Mouse (Mus musculus) embryonic stem cell, embryonic (primary cell): Measurements from ENCODE around the gene Six2.

Experiments
- CTCF ChIA-PET, 4 experiments: fragments of 300-600 bp in 2 of 4; fragments of 350-600 bp in 2 of 4; sonication (Branson Sonifier 250); formaldehyde crosslinking; loops; one replicate each; lab custom pipeline; 2022; ENCODE audit warnings: inconsistent platforms in 2 of 4; lab: Charles Lee
- POLR2A ChIA-PET, 4 experiments: fragments of 300-600 bp in 2 of 4; fragments of 350-600 bp in 2 of 4; sonication (Branson Sonifier 250); formaldehyde crosslinking; loops; one replicate each; lab custom pipeline; 2022; ENCODE audit warnings: antibody characterized with exemption in 4 of 4, inconsistent platforms in 1 of 4; lab: Charles Lee

Six2 gene

DNA sequence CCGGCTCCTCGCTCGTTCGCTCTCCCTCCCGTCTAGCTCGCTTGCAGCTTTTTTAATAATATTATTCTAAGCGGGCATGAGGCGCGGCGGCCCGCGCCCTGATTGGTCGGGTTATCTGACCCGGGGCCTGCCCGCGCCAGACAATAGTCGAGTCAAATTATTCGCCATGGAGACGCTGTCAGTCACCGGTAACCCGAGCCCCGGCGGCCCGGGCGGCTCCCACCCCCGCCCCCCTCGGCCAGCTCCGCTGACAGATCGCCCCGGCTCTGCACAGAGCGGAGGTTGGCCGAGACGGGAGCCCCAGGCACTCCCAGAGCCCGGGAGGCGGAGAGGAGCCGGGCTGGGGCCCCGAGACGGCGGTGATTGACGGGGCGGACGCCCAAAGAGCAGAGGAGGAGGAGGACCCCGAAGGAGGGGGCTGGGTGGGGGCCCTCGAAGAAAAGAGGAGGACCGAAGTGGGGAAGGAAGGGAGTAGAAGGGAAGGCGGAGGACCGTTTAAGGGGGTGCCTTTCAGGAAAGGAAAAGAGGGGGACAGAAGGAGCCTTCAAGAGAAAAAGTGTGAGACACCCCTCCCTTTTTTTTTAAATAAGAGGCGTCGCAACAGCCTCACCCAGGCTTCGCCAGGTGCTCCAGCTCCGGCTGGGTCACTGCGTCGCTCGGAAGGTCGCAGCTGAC is at the start of gene Six2:
TSS of gene Six2 (minus strand) at position 39 of the 675 bp plus-strand sequence.
- CTCF ChIA-PET, result interaction anchor here in 3 of 4 experiments (0.5 to 3.0 kb wide), 8 partner anchors 9 to 375 kb away, joined by 3 to 11 read pairs (median 4); no protein-coding TSS in a partner anchor
- POLR2A ChIA-PET, result interaction anchor here (0.5 to 1.8 kb wide), 10 partner anchors 14 to 678 kb away, joined by 3 to 11 read pairs (median 4); no protein-coding TSS in a partner anchor

DNA sequence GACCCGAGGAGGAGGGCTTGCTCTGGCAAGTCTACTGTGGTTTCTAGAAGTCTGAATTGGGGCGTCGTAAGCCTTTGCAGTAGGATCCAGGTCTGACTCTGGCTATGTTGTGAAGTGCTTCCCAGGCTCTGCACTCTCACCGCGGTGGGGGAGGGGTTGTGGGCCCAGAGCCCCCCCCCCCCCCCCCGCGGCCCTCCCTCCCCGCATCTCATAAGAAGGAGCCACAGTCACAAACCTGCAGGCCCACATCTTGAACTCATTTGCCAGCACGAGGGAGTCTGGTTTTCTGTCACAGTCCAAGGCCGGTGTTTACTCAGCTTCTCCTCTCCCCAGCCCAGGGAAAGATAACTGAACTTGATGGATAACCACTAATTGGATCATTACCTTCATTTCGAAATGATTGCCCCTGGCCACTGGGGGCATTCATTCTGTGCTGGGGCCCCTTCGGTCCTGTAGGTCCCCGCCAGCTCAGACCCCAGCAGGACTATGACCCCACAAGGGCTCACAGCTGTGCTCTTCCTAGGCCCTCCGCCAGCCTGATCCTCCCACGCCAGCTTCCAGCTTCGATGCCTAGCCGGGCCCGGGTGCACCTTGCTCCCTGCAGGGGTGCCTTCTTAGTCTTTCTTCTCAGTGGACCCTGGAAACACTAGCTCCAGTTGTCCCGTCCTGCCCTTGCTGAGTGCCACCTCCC is 49.2 kb upstream of the Six2 start:
- ChIA-PET CTCF (no interaction called here), POLR2A (no interaction called here)

DNA sequence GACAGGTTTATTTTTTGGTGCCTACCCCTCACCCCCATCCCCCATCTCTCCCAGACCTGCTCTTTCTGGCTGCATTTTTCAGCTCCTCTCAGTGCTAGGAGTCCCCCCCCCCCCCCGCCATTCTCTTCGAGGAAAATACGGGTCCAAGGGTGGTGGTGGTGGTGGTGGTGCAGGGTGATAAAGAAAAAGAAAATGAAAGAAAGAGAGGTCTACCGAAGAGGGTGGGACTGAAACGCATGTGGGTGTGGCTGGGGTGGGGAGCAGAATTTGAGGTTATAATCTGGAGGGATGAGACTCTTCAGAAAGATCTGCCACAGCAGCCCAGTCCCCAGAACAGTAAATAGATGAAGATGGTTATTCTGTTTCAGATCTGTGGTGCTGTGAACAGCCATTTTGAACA is 43.3 kb upstream of the Six2 start:
- ChIA-PET CTCF (no interaction called here), POLR2A (interaction anchor here in 2 of 4 experiments (0.6 to 0.7 kb wide), 3 partner anchors 25 to 1063 kb away, joined by 3 read pairs; no protein-coding TSS in a partner anchor)

DNA sequence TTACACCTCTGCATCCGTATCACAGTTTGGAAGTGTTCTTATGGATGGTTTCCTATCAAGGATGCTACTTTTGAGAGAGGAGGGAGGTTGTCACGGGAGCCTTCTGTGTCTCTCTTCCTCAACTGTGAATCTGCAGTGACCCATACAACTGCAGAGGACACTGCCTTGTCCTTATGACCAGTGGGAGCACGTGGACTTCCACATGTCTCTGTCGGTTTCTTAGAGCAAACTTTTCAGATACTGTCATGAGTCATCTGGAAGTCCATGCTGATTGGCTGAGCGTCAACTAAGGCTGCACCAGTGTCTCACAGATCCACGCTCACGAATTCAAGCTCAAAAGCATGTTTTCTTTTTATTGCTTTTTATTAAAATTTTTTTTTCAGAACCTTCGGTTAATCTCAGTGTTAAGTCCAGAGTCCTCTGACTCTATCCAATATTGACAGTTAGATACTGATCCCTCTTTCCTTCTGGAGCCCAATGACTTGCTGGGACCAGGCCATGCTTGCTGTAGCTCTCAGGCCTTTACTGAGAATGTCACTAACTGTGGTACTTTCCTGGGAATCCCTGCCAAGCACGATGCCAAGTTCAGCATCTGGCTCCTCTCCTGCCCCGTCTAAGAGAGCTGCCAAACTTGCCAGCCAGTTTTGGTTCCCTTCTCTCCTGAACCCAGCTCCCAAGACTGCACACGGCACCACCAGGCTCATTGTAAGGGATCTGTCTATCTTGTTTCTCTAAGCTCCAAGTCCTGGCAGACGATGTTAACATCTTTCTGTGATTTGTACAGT is 42.3 kb upstream of the Six2 start:
- ChIA-PET CTCF (no interaction called here), POLR2A (interaction anchor here in 2 of 4 experiments (0.6 to 0.7 kb wide), 3 partner anchors 26 to 1062 kb away, joined by 3 read pairs; no protein-coding TSS in a partner anchor)

DNA sequence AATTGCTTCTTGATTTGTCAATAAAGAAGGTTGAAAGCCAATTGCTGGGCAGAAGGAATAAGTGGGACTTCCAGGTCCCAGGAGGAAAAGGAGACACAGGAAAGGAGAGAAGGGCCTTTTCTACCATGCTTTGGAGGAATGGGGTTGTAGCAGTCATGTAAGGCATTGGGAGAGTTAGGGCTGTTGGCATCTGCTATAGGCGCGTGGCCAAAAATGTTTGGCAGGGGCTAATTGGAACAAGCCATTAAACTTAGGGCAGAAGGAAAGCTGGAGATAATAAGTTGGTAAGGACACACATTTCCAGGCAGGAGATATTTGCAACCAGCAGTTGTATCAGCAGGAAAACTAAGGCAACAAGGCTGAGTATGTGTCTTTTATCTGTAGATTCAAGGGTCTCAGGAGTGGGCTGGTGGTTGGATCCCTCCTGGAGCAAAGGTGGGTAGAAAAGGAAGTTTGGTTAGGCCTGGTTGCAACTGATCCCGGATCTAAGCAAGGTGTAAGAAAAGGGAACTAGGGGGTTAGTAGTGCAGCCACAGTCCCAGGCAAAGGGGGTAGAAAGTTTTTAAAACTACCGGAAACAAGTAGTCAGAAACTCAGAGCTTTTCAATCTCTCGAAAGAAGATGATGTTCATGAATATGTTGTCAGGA is 40.1 kb upstream of the Six2 start:
- ChIA-PET CTCF (no interaction called here), POLR2A (no interaction called here)

DNA sequence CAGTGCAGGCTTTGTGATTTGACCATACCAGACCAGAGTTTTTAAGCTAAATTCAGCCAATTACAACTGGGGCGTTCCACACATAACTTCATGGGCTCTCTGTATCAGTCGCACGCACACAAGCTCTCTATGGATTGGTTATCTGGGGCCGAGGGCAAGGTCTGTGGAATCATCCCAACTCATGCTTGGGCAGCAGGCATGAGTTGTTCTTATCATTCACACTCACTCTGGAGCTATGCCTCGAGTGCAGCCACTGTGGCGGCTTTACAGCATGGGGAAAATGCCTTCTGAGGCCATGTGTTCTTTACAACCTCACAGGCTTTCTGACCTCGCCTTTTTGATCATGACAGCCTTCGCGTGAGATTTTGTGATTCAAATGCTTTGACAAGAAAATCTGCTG is 37.9 kb upstream of the Six2 start:
- CTCF ChIA-PET, result no interaction called here
- POLR2A ChIA-PET, result interaction anchor here in 1 of 4 experiments (1.4 kb wide), 1 partner anchor 10 kb away, joined by 3 read pairs; no protein-coding TSS in a partner anchor

DNA sequence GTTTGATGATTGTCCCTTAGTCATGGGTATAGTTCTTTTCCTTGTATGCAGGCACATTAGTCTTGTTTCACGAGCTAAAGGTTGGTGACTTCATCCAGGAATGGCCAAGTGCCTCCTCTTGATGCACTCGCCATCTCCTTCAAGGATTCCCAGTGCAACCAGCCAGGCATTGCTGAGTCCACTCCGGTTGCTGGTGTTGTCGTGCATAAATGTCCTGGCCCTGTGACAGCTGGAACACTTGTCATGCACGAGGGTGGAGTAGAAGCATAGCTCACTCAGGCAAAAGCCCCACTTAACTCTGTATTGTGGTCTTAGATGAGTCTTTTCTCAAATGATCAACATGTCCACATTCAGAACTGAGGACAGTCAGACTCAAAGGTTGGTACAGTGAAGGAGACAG is 35.1 kb upstream of the Six2 start:
- POLR2A ChIA-PET, result no interaction called here

DNA sequence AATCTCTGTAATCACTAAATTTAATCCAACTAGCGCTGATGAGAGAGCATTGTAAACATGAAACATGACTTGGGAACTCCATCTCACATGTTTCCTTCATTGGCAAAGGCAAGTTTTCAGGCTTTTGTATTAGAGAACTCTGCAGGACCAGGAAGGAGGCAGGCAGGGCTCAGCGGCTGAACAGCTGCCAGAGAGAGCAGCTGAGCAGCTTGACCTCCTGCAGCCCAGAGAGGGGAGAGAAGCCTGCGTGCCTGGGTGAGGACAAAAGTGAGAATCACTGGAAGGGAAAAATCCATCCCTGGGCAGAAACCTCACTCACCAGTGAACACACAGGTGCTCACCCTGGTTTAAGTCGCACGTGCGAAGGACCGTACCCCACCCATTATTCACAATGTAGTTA is 29.2 kb upstream of the Six2 start:
- ChIA-PET CTCF (no interaction called here), POLR2A (no interaction called here)

More for the DNA sequence above, 35.1 kb upstream of the Six2 start:
- CTCF ChIA-PET, result interaction anchor here in 1 of 4 experiments (0.6 kb wide), 1 partner anchor 1614 kb away, joined by 3 read pairs; no protein-coding TSS in a partner anchor

DNA sequence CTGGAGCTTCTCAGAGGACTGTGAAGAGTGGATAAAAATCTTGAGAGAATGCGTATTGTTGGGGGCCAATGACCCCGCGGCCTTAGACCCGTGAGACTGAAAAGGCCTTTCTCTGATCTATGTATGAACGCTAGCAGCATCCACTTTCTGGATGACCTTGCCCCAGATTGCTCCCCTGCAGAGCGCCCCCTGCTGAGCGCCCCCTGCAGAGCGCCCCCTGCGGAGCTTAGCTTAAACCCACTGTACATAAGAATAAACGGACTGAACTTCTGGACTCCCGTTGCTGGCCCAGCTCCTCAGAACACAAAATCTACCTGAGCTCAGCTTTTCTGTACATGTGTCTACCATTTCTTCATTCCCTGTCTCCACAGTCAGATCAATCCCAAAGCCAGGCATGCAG is 27.7 kb upstream of the Six2 start:
- POLR2A ChIA-PET, result interaction anchor here in 2 of 4 experiments (0.9 to 1.4 kb wide), 3 partner anchors 10 to 395 kb away, joined by 3 read pairs; no protein-coding TSS in a partner anchor
- CTCF ChIA-PET, result interaction anchor here in 1 of 4 experiments (0.9 kb wide), 1 partner anchor 526 kb away, joined by 5 read pairs; no protein-coding TSS in a partner anchor

DNA sequence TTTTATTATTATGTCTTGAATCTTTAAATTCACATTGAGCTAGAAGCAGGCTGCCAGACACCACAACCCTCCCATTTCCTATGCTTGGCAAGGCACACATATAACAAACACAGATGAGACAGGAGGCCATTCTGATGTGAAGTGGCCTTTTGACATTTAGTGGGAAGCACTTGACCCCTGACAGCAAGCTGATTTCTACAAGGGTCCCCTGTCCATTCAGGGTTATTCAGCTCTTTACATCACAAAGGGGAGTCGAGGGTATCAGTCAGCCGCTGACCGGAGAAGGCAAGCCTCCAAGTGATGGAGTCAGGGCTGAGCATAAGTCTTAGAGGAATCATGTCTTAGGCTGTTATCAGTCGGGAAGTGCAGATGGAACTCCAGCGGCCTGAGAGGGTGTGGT is 26.3 kb upstream of the Six2 start:
- CTCF ChIA-PET, result no interaction called here
- POLR2A ChIA-PET, result no interaction called here

DNA sequence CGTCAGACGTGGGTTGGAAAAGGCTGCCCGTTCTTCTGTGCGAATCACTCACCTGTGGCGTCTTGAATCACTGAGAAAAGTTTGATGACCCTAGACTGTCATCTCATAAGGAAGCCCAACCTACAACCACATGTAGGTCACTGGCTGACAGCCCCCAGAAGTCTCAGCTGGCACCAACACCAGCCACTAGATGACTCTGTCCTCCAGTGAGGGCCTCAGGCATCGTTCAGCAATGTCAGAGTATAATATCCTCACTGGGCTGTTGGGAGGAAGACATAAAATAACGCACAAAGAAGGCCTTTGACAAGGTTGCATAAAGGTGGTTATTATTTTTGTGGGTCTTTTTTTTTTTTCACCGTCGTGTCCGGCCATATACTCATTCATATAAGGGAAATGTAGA is 24.8 kb upstream of the Six2 start:
- POLR2A ChIA-PET, result no interaction called here
- CTCF ChIA-PET, result interaction anchor here in 1 of 4 experiments (0.6 kb wide), 1 partner anchor 91 kb away, joined by 10 read pairs; no protein-coding TSS in a partner anchor

DNA sequence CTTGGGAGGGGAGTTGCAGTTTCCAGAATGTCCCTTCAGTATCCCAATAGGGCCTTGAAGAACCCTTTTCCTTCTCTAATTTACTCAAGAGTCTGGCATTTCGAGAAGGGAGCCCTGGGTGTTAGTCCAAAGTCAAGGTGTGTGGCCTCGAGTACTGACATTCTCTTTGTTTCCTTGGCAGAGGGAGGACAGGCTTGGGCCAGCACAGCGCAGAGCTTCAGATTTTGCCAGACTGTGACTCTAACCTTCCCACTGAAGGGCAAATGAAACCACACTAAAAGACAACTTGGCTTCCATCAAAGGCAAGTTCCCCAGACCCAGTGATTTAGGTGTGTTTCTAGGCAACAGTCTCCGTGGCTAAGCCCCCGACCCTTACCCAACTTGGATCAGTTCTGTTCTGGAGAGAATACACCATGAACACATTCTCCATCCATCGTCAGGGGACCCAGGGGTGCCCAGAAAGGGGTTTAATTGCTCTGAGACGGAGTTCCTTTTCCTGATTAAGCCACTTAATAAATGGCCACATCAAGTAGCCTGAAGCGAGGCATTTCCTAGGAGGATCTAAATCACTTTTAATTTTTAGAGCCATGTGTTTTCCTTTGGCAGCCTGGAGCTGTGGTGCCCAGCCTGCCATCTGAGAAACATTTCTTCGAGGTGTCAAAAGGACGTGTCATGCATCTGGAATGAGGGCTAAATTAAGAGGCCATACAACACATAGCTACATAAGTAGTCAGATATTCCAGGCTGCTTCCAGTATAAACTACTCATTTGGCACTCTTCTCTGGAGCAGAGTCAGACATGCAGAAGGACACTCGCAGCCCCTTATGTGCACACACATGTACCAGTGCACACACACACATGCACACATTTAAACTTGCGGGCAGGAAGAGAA is 16.5 kb upstream of the Six2 start:
- POLR2A ChIA-PET, result interaction anchor here in 1 of 4 experiments (0.5 kb wide), 1 partner anchor 784 kb away, joined by 3 read pairs; no protein-coding TSS in a partner anchor
- CTCF ChIA-PET, result no interaction called here

DNA sequence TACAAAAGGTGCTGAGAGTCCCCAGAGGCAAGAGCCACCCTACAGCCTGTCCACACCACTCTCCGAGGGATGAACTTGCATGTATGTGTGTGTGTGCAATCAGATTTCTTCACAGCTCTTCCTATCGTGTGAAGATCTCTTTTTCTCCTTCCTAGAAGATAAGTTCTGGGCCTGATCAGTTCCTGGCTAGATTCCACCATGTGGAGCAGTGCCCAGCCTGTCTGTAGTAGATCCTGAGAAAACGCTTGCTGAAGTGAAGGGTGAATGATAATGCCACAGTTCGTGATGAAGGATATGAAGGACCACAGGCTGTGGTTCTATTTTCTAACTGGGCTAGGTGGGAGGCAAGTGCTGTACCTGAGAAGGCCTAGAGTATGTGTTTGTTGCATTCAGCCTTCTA is 12.0 kb upstream of the Six2 start:
- CTCF ChIA-PET, result no interaction called here
- POLR2A ChIA-PET, result interaction anchor here in 1 of 4 experiments (0.6 kb wide), 1 partner anchor 22 kb away, joined by 3 read pairs; no protein-coding TSS in a partner anchor

DNA sequence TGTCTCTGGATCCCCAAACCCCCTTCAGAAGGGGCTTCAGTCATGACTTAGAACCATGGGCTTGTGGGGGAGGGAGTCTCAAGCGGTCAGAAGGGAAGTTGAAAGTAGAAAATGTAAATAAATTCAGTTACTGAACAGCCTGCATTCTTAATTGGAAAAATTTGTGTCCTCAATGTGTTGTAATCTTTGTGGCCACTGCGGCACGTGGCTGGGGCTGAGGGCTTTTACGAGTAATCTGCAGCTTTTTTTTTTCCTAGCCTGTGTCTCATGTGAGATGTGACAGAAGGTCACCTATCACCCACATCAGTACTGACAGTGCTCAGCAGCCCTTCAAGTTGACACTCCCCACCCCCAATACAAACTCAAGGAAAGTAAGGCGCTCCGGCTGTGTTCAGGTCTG is 10.6 kb upstream of the Six2 start:
- ChIA-PET CTCF (no interaction called here), POLR2A (no interaction called here)

DNA sequence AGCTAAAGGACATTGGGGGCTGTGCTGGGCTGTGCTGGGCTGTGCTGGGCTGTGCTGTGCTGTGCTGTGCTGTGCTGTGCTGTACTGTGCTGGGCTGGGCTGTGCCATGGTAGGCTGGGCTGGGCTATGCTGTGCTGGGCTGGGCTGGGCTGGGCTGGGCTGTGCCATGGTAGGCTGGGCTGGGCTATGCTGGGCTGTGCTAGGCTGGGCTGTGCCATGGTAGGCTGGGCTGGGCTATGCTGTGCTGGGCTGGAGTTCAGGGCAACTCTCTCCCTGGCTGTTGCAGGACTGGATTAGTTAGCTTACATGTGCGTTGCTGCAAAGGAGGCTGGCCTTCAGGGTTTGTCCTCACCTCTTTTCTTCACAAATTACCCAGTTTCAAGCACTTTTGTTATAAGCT is 9.9 kb upstream of the Six2 start:
- POLR2A ChIA-PET, result no interaction called here
- CTCF ChIA-PET, result interaction anchor here in 3 of 4 experiments (0.5 to 1.4 kb wide), 3 partner anchors 33 to 573 kb away, joined by 3 to 4 read pairs (median 3); no protein-coding TSS in a partner anchor

DNA sequence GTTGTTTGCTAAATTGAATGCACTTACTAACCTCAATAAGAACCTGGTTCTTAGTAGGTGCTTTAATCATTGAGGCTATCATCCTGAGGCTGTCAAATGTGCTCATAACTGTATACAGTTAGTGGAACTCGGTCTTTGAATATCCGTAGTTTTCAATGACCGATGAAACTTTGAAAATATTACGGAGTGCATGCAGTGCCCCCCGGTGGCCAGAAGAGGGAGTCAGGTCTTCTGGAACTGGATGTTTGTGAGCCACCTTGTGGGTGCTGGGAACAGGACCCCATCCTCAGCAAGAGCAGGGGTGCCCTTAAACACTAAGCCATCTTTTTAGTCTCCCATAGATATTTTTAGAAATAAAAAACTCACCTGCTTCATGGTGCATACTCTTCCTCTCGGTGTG is 6.4 kb upstream of the Six2 start:
- ChIA-PET POLR2A (no interaction called here), CTCF (interaction anchor here in 2 of 4 experiments (0.6 to 0.8 kb wide), 3 partner anchors 19 to 226 kb away, joined by 3 read pairs; no protein-coding TSS in a partner anchor)

DNA sequence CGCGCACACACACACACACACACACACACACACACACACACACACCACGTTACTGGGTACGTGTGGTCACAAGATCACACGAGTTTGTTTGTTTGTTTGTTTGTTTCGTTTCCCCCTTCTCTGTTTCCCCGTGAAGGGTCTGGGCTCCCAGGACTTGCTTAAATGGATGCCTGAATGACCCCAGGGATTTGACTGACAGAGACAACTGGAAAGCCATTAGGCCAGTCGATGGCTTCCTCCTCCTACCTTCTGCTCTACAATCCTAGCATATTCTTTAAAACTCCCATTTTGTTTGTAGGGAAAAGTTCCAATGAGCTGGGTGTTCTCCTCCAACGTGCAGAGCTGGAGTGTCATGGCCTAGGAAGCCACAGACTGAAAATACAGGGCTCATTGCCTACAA is 5.0 kb upstream of the Six2 start:
- CTCF ChIA-PET, result interaction anchor here in 2 of 4 experiments (0.6 kb wide), 2 partner anchors 106 to 406 kb away, joined by 3 to 4 read pairs; no protein-coding TSS in a partner anchor
- POLR2A ChIA-PET, result no interaction called here
